Mouse (Mus musculus) subcutaneous adipose tissue, adult 2 months (tissue): ENCODE results near the gene Rhou. TPM values are rescaled to one million over a fixed set of nuclear protein-coding genes. Genes with fewer than 3 reads are reported as not detected.

Source experiments
- polyA plus RNA-seq: library from polyadenylated mRNA; depleted of rRNA; stranded (reverse); fragments of >200 nt; gene quantifications from 2 replicates; pipeline ENCODE4 v1.2.3, GENCODE M21; 2012; ENCODE audit warnings: low replicate concordance; rRNA removed

Gene Rhou
- 12.4 and 33.5 TPM in 2 replicates for polyA plus RNA-seq

DNA sequence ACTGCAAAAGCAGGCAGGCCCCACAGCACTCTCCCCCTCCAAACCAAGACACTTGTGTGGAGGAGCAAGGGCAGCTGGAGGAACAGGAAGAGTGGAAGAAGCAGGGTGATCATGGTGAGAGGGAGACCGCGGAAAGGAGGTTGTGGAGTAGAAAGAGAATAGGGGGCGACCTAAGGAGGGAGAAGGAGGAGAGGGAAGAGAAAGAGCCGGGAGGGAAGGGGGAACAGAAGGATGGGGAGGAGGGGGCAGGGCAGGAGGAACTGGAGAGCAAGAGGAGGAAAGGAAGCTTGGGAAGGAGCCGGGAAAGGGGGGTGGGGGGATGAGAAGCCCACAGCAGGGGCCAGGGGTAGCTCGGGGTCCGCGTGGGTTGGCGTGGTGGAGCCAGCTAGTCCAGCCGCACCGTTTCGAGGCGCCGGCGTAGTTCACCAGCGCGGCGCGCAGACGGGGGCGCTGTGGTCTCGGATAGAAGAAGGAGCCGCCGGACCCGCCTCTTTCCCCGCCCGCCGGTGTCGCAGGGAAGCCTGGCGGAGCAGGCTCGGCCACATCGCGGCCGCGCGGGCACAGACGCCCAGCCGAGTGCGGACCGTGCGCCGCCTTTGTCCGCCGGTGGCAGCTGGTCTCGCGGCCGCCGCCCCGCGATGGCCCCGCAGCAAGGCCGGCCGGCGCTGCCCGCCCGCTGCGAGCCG lies at the start of gene Rhou:
Gene Rhou, plus strand, starts transcription at position 622 of the 686 bp plus-strand sequence.

Other genes with a start within 250 kb of the Rhou start
- not detected in 2 replicates for gene Mc1r, start 246.8 kb upstream of the Rhou start, polyA plus RNA-seq
- gene Tubb3, start 242.5 kb upstream of the Rhou start, polyA plus RNA-seq, result 0.93 and 1.2 TPM in 2 replicates
- 37.6 and 47.4 TPM in 2 replicates for gene Def8, start 230.4 kb upstream of the Rhou start, polyA plus RNA-seq
- gene Afg3l1, start 176.0 kb upstream of the Rhou start, polyA plus RNA-seq, result 27.1 and 38.6 TPM in 2 replicates
- gene Dbndd1, start 138.5 kb upstream of the Rhou start, polyA plus RNA-seq, result 0.40 TPM in 1 of 2 replicates, not detected in the other
- 6.4 and 14.5 TPM in 2 replicates for gene Gas8, start 135.1 kb upstream of the Rhou start, polyA plus RNA-seq
- 19.8 and 23.7 TPM in 2 replicates for gene Rab4a, start 152.1 kb downstream of the Rhou start, polyA plus RNA-seq
- gene Ccsap, start 206.3 kb downstream of the Rhou start, polyA plus RNA-seq, result 0.83 and 1.6 TPM in 2 replicates
- gene Acta1, start 240.8 kb downstream of the Rhou start, polyA plus RNA-seq, result 162 and 251 TPM in 2 replicates